Mouse (Mus musculus): Measurements from ENCODE around the gene Olfr987. TPM values are rescaled to one million over a fixed set of nuclear protein-coding genes. Genes with fewer than 3 reads are reported as not detected.

Gene Olfr987
- polyA plus RNA-seq, 1 experiment from 2014 or later = not detected

Other genes with a start within 250 kb of the Olfr987 start
- 10.7 and 27.7 TPM in 2 replicates for gene Aplnr, start 203.1 kb downstream of the Olfr987 start, polyA plus RNA-seq (2014; fragmentation: Nextera tagmentation; extraction: Ambion mirVana)
- gene Lrrc55, start 142.1 kb downstream of the Olfr987 start, polyA plus RNA-seq (2014; fragmentation: Nextera tagmentation; extraction: Ambion mirVana) = 9.6 and 13.8 TPM in 2 replicates
- not detected in 2 replicates for gene Olfr988, start 23.9 kb upstream of the Olfr987 start, polyA plus RNA-seq (2014; fragmentation: Nextera tagmentation; extraction: Ambion mirVana)
- gene Olfr992, start 70.2 kb upstream of the Olfr987 start, polyA plus RNA-seq (2014; fragmentation: Nextera tagmentation; extraction: Ambion mirVana) = not detected in 2 replicates
- gene Olfr993, start 75.6 kb upstream of the Olfr987 start, polyA plus RNA-seq (2014; fragmentation: Nextera tagmentation; extraction: Ambion mirVana) = not detected in 2 replicates
- gene Olfr994, start 97.1 kb upstream of the Olfr987 start, polyA plus RNA-seq (2014; fragmentation: Nextera tagmentation; extraction: Ambion mirVana) = not detected in 2 replicates
- not detected in 2 replicates for gene Olfr995, start 104.3 kb upstream of the Olfr987 start, polyA plus RNA-seq (2014; fragmentation: Nextera tagmentation; extraction: Ambion mirVana)
- gene 4833423E24Rik, start 179.7 kb upstream of the Olfr987 start, polyA plus RNA-seq (2014; fragmentation: Nextera tagmentation; extraction: Ambion mirVana) = 0.12 TPM in 2 replicates
- gene Olfr996, start 239.9 kb upstream of the Olfr987 start, polyA plus RNA-seq (2014; fragmentation: Nextera tagmentation; extraction: Ambion mirVana) = not detected in 2 replicates
- not detected in 2 replicates for gene Olfr998, start 249.6 kb upstream of the Olfr987 start, polyA plus RNA-seq (2014; fragmentation: Nextera tagmentation; extraction: Ambion mirVana)

All from midbrain, embryonic 14.5 days (tissue).